Mouse (Mus musculus) CH12.LX (cell line): ENCODE results near the gene Fbxo44.

Experiments used
- MAFK ChIP-seq: IDR thresholded peaks from 2 replicates; pipeline ENCODE4 v1.6.1; 2011; ENCODE audit warnings: low read length, improper control_type of control experiment; ENCODE audit not compliant: insufficient replicate concordance
- RCOR1 ChIP-seq: conservative IDR thresholded peaks from 2 replicates; pipeline ENCODE4 v1.6.1; 2012; ENCODE audit warnings: low read depth, mild to moderate bottlenecking, inconsistent platforms, low read length, improper control_type of control experiment
- USF1 ChIP-seq: IDR thresholded peaks from 2 replicates; pipeline ENCODE4 v1.6.1; 2014; ENCODE audit warnings: low read depth, mild to moderate bottlenecking, inconsistent platforms, low read length, improper control_type of control experiment
- ZNF384 ChIP-seq: IDR thresholded peaks from 2 replicates; pipeline ENCODE4 v1.6.1; 2012; ENCODE audit warnings: low read depth, low read length, improper control_type of control experiment, inconsistent platforms

- no peak for TF ChIP-seq MAFK
- no peak for TF ChIP-seq RCOR1
- TF ChIP-seq ZNF384: no peak
- no peak for TF ChIP-seq USF1
Observed at GRCm38 (mm10) chr4:148158436-148159348, 1.6 kb downstream of the Fbxo44 start.
